Mouse (Mus musculus): ENCODE measurements around the gene Tex36. TPM values are rescaled to one million over a fixed set of nuclear protein-coding genes. Genes with fewer than 3 reads are reported as not detected.
A peak's percentile ranks its signal among the peaks of the same experiment; 100 is the strongest.

Tex36 gene
- not detected in 2 replicates for total RNA-seq (2014; rRNA removed)
- not detected in 2 replicates for polyA plus RNA-seq (2012; rRNA removed)

- no peaks in the 10 kb centered on the region for H3K4me1 ChIP-seq (ENCODE audit: control insufficient read depth, insufficient read depth, low read length)
- no peak within 1 kb of the TSS for H3K27ac ChIP-seq (replicated peaks; ENCODE audit: insufficient read depth, low read depth, low read length)
- H3K4me3 ChIP-seq (ENCODE audit: insufficient read depth, low read depth, low read length) = no peak within 1 kb of the TSS
- no peaks in the 10 kb centered on the region for H3K79me2 ChIP-seq (ENCODE audit: control insufficient read depth, insufficient read depth, low read length)
- H3K9ac ChIP-seq (ENCODE audit: low read depth, low read length) = no peak within 1 kb of the TSS
- H3K36me3 ChIP-seq (ENCODE audit: control insufficient read depth, insufficient read depth, low read length) = no peaks in the 10 kb centered on the region
- TF ChIP-seq CTCF (IDR thresholded peaks at IDR 0.05; ENCODE audit: low read depth, low read length) (no peak), POLR2A (IDR thresholded peaks at IDR 0.05; ENCODE audit: extremely low read depth, insufficient read depth, low read length) (no peak)
- H3K27me3 ChIP-seq (ENCODE audit: control insufficient read depth, insufficient read depth, low read length) = no peaks in the 10 kb centered on the region; the same call in 1 of the 2 replicates
- DNase-seq (ENCODE audit: extremely low read depth, low read depth, low spot score) = no peak
- WGBS = 58% methylated on average over 2 of the region's 2 CpGs
These were observed at the start of gene Tex36 for GRCm38 (mm10) chr7:133602058-133602457. Gene Tex36 (minus strand): TSS chr7:133602158.

- 0 out of 2 replicates have a peak, but pooled peaks cover 4% of the 10 kb centered on the region for H3K79me2 ChIP-seq (ENCODE audit: control insufficient read depth, insufficient read depth, low read length)
- no peak overlapping the region for H3K4me3 ChIP-seq (ENCODE audit: insufficient read depth, low read depth, low read length)
- no peak overlapping the region for H3K9ac ChIP-seq (ENCODE audit: low read depth, low read length)
- H3K27ac ChIP-seq (replicated peaks; ENCODE audit: insufficient read depth, low read depth, low read length) = no peak overlapping the region
- H3K27me3 ChIP-seq (ENCODE audit: control insufficient read depth, insufficient read depth, low read length) = no peaks in the 10 kb centered on the region
- peaks cover 87% of the 10 kb centered on the region for H3K36me3 ChIP-seq (ENCODE audit: control insufficient read depth, insufficient read depth, low read length)
- no peak for TF ChIP-seq CTCF (IDR thresholded peaks at IDR 0.05; ENCODE audit: low read depth, low read length)
- no peak for TF ChIP-seq POLR2A (IDR thresholded peaks at IDR 0.05; ENCODE audit: extremely low read depth, insufficient read depth, low read length)
- DNase-seq (ENCODE audit: extremely low read depth, low read depth, low spot score) = no peak
- no peaks in the 10 kb centered on the region for H3K4me1 ChIP-seq (ENCODE audit: control insufficient read depth, insufficient read depth, low read length)
- 92% methylated on average over 6 of the region's 6 CpGs for WGBS
These were observed 43.8 kb upstream of the Tex36 start for GRCm38 (mm10) chr7:133645716-133646115.

- 75% methylated on average over 13 of the region's 13 CpGs for WGBS
- Histone ChIP-seq H3K36me3 (ENCODE audit: control insufficient read depth, insufficient read depth, low read length) (peaks cover 38% of the 10 kb centered on the region), H3K4me1 (ENCODE audit: control insufficient read depth, insufficient read depth, low read length) (peaks cover 4% of the 10 kb centered on the region), H3K27me3 (ENCODE audit: control insufficient read depth, insufficient read depth, low read length) (no peaks in the 10 kb centered on the region), H3K4me3 (ENCODE audit: insufficient read depth, low read depth, low read length) (no peak overlapping the region), H3K79me2 (ENCODE audit: control insufficient read depth, insufficient read depth, low read length) (peaks cover 9% of the 10 kb centered on the region; the same call in 1 of the 2 replicates), H3K27ac (replicated peaks; ENCODE audit: insufficient read depth, low read depth, low read length) (peak overlapping the region; percentile 52), H3K9ac (ENCODE audit: low read depth, low read length) (no peak overlapping the region)
- TF ChIP-seq POLR2A (IDR thresholded peaks at IDR 0.05; ENCODE audit: extremely low read depth, insufficient read depth, low read length) (no peak), CTCF (IDR thresholded peaks at IDR 0.05; ENCODE audit: low read depth, low read length) (no peak)
- DNase-seq (ENCODE audit: extremely low read depth, low read depth, low spot score) = no peak
These were observed 36.9 kb upstream of the Tex36 start for GRCm38 (mm10) chr7:133638821-133639220.

- peaks cover 4% of the 10 kb centered on the region for H3K4me1 ChIP-seq (ENCODE audit: control insufficient read depth, insufficient read depth, low read length)
- TF ChIP-seq CTCF (IDR thresholded peaks at IDR 0.05; ENCODE audit: low read depth, low read length) (no peak), POLR2A (IDR thresholded peaks at IDR 0.05; ENCODE audit: extremely low read depth, insufficient read depth, low read length) (0 out of 2 replicates have a peak, but pooled peaks have one; percentile 44)
These were observed 36.3 kb upstream of the Tex36 start for GRCm38 (mm10) chr7:133638306-133638705.

GRCm38 (mm10) chr7:133637361-133638305 is 35.7 kb upstream of the Tex36 start, which contains the start of gene Edrf1:
Gene Edrf1 (plus strand): TSS chr7:133637543.
- peaks cover 27% of the 10 kb centered on the region for H3K36me3 ChIP-seq (ENCODE audit: control insufficient read depth, insufficient read depth, low read length)
- H3K79me2 ChIP-seq (ENCODE audit: control insufficient read depth, insufficient read depth, low read length) = peaks cover 9% of the 10 kb centered on the region; the same call in 1 of the 2 replicates
- peak within 1 kb of the TSS; percentile 91 for H3K9ac ChIP-seq (ENCODE audit: low read depth, low read length)
- H3K27ac ChIP-seq (replicated peaks; ENCODE audit: insufficient read depth, low read depth, low read length) = peak within 1 kb of the TSS; percentile 68
- WGBS = under 1% methylated on average over 81 of the region's 81 CpGs
- H3K27me3 ChIP-seq (ENCODE audit: control insufficient read depth, insufficient read depth, low read length) = no peaks in the 10 kb centered on the region
- peaks cover 4% of the 10 kb centered on the region for H3K4me1 ChIP-seq (ENCODE audit: control insufficient read depth, insufficient read depth, low read length)
- H3K4me3 ChIP-seq (ENCODE audit: insufficient read depth, low read depth, low read length) = peak within 1 kb of the TSS; percentile 90
- TF ChIP-seq POLR2A (IDR thresholded peaks at IDR 0.05; ENCODE audit: extremely low read depth, insufficient read depth, low read length) = peak; percentile 92
- no peak for TF ChIP-seq CTCF (IDR thresholded peaks at IDR 0.05; ENCODE audit: low read depth, low read length)
- peak; percentile 96 for DNase-seq (ENCODE audit: extremely low read depth, low read depth, low spot score)

More at GRCm38 (mm10) chr7:133638306-133638705, 36.3 kb upstream of the Tex36 start:
- Histone ChIP-seq H3K36me3 (ENCODE audit: control insufficient read depth, insufficient read depth, low read length) (peaks cover 33% of the 10 kb centered on the region), H3K79me2 (ENCODE audit: control insufficient read depth, insufficient read depth, low read length) (peaks cover 9% of the 10 kb centered on the region; the same call in 1 of the 2 replicates), H3K27me3 (ENCODE audit: control insufficient read depth, insufficient read depth, low read length) (no peaks in the 10 kb centered on the region), H3K4me3 (ENCODE audit: insufficient read depth, low read depth, low read length) (peak overlapping the region; percentile 90), H3K27ac (replicated peaks; ENCODE audit: insufficient read depth, low read depth, low read length) (peak overlapping the region; percentile 68), H3K9ac (ENCODE audit: low read depth, low read length) (peak overlapping the region; percentile 91)
- WGBS = 1% methylated on average over 13 of the region's 13 CpGs
- peak; percentile 89 for DNase-seq (ENCODE audit: extremely low read depth, low read depth, low spot score)

Data from liver, adult 2 months (tissue).